Mouse (Mus musculus) heart, embryonic 16.5 days (tissue): ENCODE results near the gene Irs3. TPM values are rescaled to one million over a fixed set of nuclear protein-coding genes. Genes with fewer than 3 reads are reported as not detected.

Source experiments
- ATAC-seq: fragments of 200-750 bp; cut with Nextera tagmentation; replicated peaks from 2 replicates; pipeline ENCODE4 v1.8.0; 2017; ENCODE audit warnings: moderate number of reproducible peaks; ENCODE audit not compliant: insufficient read depth, low FRiP score; ENCODE audit errors: extremely low read depth
- H3K27ac ChIP-seq: fragments of 300-500 bp; sonication (generic); 2 replicates; pipeline ENCODE4 v1.5.1; 2014; ENCODE audit warnings: mild to moderate bottlenecking, low read length, control low read depth, moderate library complexity
- H3K27me3 ChIP-seq: fragments of 300-500 bp; sonication (generic); 2 replicates; pipeline ENCODE4 v1.6.1; 2014; ENCODE audit warnings: low read length, mixed read lengths; ENCODE audit not compliant: control insufficient read depth, insufficient read depth
- H3K36me3 ChIP-seq: fragments of 300-500 bp; sonication (generic); 2 replicates; pipeline ENCODE4 v1.6.1; 2014; ENCODE audit not compliant: control insufficient read depth, insufficient read depth
- H3K4me1 ChIP-seq: fragments of 300-500 bp; sonication (generic); 2 replicates; pipeline ENCODE4 v1.6.1; 2014; ENCODE audit warnings: low read length, mixed read lengths; ENCODE audit not compliant: control insufficient read depth, insufficient read depth
- H3K4me2 ChIP-seq: fragments of 300-500 bp; sonication (generic); 2 replicates; pipeline ENCODE4 v1.6.1; 2014; ENCODE audit warnings: low read depth, mild to moderate bottlenecking, control low read depth, low read length
- H3K4me3 ChIP-seq: fragments of 300-500 bp; sonication (generic); 2 replicates; pipeline ENCODE4 v1.5.1; 2014; ENCODE audit warnings: mild to moderate bottlenecking, control low read depth, low read length
- H3K9ac ChIP-seq: fragments of 300-500 bp; sonication (generic); 2 replicates; pipeline ENCODE4 v1.6.1; 2014; ENCODE audit warnings: low read length, control low read depth
- H3K9me3 ChIP-seq: fragments of 300-500 bp; sonication (generic); replicated peaks from 2 replicates; pipeline ENCODE4 v1.6.1; 2016; ENCODE audit warnings: low read length; ENCODE audit not compliant: control insufficient read depth
- WGBS: fragments of 180-500 bp; shearing (Covaris S2); extraction: QIAGEN DNeasy Blood & Tissue Kit; methylation state at CpG from one replicate; pipeline ENCODE4 v1.1.7; 2014; 5-methylcytosine and 5-hydroxymethylcytosine counted together
- polyA plus RNA-seq: library from polyadenylated mRNA; unstranded; fragments of >200 nt; fragmentation: Nextera tagmentation; extraction: Ambion mirVana; gene quantifications from 2 replicates; pipeline ENCODE4 v1.2.1, GENCODE M21; 2015

Gene Irs3
- polyA plus RNA-seq, 1 experiment from 2014 or later, result 0.20 TPM

DNA sequence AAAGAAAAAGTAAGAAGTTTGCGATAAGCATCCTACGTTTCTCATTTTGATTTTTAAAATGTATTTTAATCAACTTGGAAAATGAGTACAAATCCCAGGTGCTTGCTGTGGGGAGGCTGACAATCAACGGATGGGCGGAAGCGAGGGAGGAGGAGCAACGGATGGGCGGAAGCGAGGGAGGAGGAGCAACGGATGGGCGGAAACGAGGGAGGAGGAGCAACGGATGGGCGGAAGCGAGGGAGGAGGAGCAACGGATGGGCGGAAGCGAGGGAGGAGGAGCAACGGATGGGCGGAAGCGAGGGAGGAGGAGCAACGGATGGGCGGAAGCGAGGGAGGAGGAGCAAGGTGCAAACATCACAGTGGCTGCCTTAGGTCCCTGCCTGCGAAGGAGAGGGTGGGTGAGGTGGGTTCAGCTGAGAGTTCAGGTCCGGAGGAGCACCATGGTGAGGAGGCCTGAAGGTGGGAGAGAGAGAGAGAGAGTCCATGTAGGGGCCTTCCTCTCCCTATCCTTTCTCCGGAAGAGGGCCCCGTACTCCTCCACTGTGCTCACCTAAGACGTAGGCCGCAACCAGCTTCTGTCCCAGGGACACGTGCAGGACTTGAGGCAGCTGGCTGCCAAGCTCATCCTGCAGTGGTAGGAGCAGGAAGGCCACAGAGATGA lies 48.8 kb downstream of the Irs3 start:
- Histone ChIP-seq H3K27me3 (no peaks in the 10 kb centered on the region), H3K9me3 (no peaks in the 10 kb centered on the region), H3K4me1 (peaks cover 9% of the 10 kb centered on the region; the same call in 1 of the 2 replicates), H3K27ac (0 out of 2 replicates have a peak overlapping the region, but pooled peaks have one; percentile 48), H3K9ac (no peak overlapping the region), H3K4me2 (no peak overlapping the region), H3K36me3 (no peaks in the 10 kb centered on the region), H3K4me3 (no peak overlapping the region)
- no peak for ATAC-seq
- WGBS, result 29% methylated on average over 27 of the region's 30 CpGs

DNA sequence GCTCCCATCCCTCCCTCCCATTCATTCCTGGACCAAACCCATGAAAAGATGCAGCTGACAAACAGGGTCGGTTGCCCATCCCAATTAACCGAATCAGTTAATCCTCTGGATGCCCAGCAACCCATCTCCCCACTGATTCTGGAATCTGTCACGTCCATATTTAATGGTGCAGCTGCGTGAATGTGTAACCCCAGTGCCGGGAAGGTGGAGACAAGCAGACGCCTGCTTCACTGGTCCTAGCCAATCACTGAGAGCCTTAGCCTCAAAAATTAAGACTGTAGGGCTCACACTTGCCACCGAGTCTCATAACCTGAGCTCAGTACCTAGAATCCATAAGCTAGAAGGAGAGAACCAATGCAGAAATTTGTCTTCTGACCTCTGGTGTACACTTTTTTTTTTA lies 49.6 kb downstream of the Irs3 start:
- no peaks in the 10 kb centered on the region for H3K27me3 ChIP-seq
- no peak overlapping the region for H3K27ac ChIP-seq
- H3K4me1 ChIP-seq, result peaks cover 9% of the 10 kb centered on the region; the same call in 1 of the 2 replicates
- no peak overlapping the region for H3K4me2 ChIP-seq
- no peak overlapping the region for H3K9ac ChIP-seq
- H3K9me3 ChIP-seq, result no peaks in the 10 kb centered on the region
- no peaks in the 10 kb centered on the region for H3K36me3 ChIP-seq
- no peak overlapping the region for H3K4me3 ChIP-seq
- ATAC-seq, result no peak
- WGBS, result 76% methylated on average over 7 of the region's 7 CpGs

Other genes with a start within 250 kb of the Irs3 start
- 0.02 and 0.09 TPM in 2 replicates for gene Zan, start 168.7 kb downstream of the Irs3 start, polyA plus RNA-seq
- gene Pop7, start 143.2 kb downstream of the Irs3 start, polyA plus RNA-seq, result 43.3 and 45.5 TPM in 2 replicates
- gene Gigyf1, start 127.2 kb downstream of the Irs3 start, polyA plus RNA-seq, result 8.9 and 9.7 TPM in 2 replicates
- not detected in 2 replicates for gene Epo, start 112.5 kb downstream of the Irs3 start, polyA plus RNA-seq
- gene Gnb2, start 112.2 kb downstream of the Irs3 start, polyA plus RNA-seq, result 276 and 285 TPM in 2 replicates
- gene Actl6b, start 92.2 kb downstream of the Irs3 start, polyA plus RNA-seq, result 0.33 and 0.36 TPM in 2 replicates
- gene Tfr2, start 75.9 kb downstream of the Irs3 start, polyA plus RNA-seq, result 0.26 and 0.54 TPM in 2 replicates
- gene Mospd3, start 44.7 kb downstream of the Irs3 start, polyA plus RNA-seq, result 21.8 and 25.0 TPM in 2 replicates
- 121 and 129 TPM in 2 replicates for gene Pcolce, start 31.9 kb downstream of the Irs3 start, polyA plus RNA-seq
- 0.12 and 0.39 TPM in 2 replicates for gene Fbxo24, start 16.7 kb downstream of the Irs3 start, polyA plus RNA-seq
- gene Lrch4, start 16.6 kb downstream of the Irs3 start, polyA plus RNA-seq, result 24.8 and 31.1 TPM in 2 replicates
- gene Gm20605, start 16.5 kb downstream of the Irs3 start, polyA plus RNA-seq, result 9.1 and 12.5 TPM in 2 replicates
- 6.2 and 6.3 TPM in 2 replicates for gene Sap25, start 4.4 kb downstream of the Irs3 start, polyA plus RNA-seq
- 19.4 and 21.0 TPM in 2 replicates for gene Agfg2, start 39.0 kb upstream of the Irs3 start, polyA plus RNA-seq
- gene Nyap1, start 95.9 kb upstream of the Irs3 start, polyA plus RNA-seq, result 1.6 and 1.9 TPM in 2 replicates
- gene Tsc22d4, start 100.0 kb upstream of the Irs3 start, polyA plus RNA-seq, result 164 and 189 TPM in 2 replicates
- 20.5 and 22.6 TPM in 2 replicates for gene Ppp1r35, start 133.1 kb upstream of the Irs3 start, polyA plus RNA-seq
- gene Mepce, start 141.9 kb upstream of the Irs3 start, polyA plus RNA-seq, result 5.6 and 5.7 TPM in 2 replicates
- 9.6 and 9.9 TPM in 2 replicates for gene Zcwpw1, start 142.1 kb upstream of the Irs3 start, polyA plus RNA-seq
- 2.0 TPM in 2 replicates for gene Pilra, start 190.6 kb upstream of the Irs3 start, polyA plus RNA-seq
- 0.77 and 0.89 TPM in 2 replicates for gene Pilrb1, start 212.4 kb upstream of the Irs3 start, polyA plus RNA-seq
- 1.7 and 1.8 TPM in 2 replicates for gene Pilrb2, start 226.1 kb upstream of the Irs3 start, polyA plus RNA-seq